Mouse (Mus musculus): ENCODE results near the gene Tm4sf5. TPM values are rescaled to one million over a fixed set of nuclear protein-coding genes. Genes with fewer than 3 reads are reported as not detected.

Tm4sf5 gene
- polyA plus RNA-seq, 1 experiment from 2014 or later: 5.4 TPM

DNA sequence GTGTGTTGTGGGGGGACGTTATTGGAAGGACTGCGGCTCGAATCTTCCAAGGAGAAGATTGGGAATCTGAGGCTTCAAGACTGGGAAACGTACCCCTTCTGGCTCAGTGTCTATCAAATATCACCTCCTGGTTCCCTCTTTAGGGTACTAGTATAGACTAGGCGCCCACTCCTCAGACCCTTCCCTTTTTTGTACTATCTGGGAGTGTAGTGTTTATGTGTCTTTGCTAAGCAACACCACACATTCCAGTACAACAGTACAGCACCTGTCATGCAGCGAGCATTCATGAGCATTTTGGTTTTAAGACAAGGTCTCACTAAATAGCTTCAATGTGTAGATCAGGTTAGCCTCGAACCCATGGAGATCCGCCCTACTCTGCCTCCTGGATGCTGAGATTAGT is 46.5 kb downstream of the Tm4sf5 start:
- ATAC-seq (replicated peaks; ENCODE audit: insufficient number of reproducible peaks, insufficient read depth, low FRiP score, low read depth): no peak
- H3K27me3 ChIP-seq: no peaks in the 10 kb centered on the region
- H3K27ac ChIP-seq: no peak overlapping the region
- no peaks in the 10 kb centered on the region for H3K4me1 ChIP-seq (replicated peaks)
- H3K4me2 ChIP-seq: no peak overlapping the region
- no peak overlapping the region for H3K4me3 ChIP-seq
- no peaks in the 10 kb centered on the region for H3K9me3 ChIP-seq (replicated peaks)
- no peak overlapping the region for H3K9ac ChIP-seq
- WGBS: 81% methylated on average over 8 of the region's 8 CpGs
- H3K36me3 ChIP-seq: peaks cover 18% of the 10 kb centered on the region

DNA sequence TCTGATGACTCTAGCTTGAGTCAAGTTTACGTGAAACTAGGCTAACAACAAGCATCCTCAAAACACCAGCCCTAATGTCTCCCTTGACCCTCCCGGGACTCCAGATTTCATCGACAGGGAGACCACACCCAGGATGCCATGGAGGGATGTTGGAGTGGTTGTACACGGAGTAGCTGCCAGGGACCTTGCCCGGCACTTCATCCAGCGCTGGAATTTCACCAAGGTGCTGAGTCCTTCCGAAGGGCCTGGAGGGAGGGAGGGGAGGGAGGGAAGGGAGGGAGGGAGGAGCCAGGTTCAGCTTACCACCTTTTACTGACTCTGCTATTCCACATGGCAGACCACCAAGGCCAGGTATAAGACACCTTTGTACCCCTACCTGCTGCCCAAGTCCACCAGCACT is 48.9 kb downstream of the Tm4sf5 start:
- H3K36me3 ChIP-seq: peaks cover 25% of the 10 kb centered on the region
- 48% methylated on average over 7 of the region's 7 CpGs for WGBS
- H3K4me3 ChIP-seq: no peak overlapping the region
- ATAC-seq (replicated peaks; ENCODE audit: insufficient number of reproducible peaks, insufficient read depth, low FRiP score, low read depth): no peak
- no peaks in the 10 kb centered on the region for H3K27me3 ChIP-seq
- H3K4me1 ChIP-seq (replicated peaks): no peaks in the 10 kb centered on the region
- H3K4me2 ChIP-seq: no peak overlapping the region
- H3K9ac ChIP-seq: no peak overlapping the region
- no peak overlapping the region for H3K27ac ChIP-seq
- H3K9me3 ChIP-seq (replicated peaks): no peaks in the 10 kb centered on the region

DNA sequence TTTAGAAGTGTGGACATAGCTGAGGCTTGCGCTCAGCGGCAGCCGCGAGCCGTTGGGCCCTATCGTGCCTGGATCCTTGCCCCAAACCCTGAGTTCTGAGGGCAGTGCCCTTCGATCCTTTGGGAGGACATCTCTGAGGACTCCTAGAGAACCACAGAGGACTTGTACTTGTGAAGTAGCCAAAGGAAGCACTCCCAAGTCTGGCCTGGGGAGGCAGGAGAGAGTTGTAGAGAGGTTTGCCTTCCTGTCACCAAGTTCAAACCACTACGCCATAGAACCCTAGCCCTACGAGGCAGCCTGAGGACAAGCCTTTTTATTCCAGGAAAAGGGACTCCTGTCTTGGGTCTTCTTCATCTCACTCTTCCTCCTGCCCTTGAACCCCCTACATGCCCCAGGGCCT is 52.5 kb downstream of the Tm4sf5 start:
- no peak overlapping the region for H3K9ac ChIP-seq
- H3K4me1 ChIP-seq (replicated peaks): peaks cover 7% of the 10 kb centered on the region
- 93% methylated on average over 9 of the region's 9 CpGs for WGBS
- no peaks in the 10 kb centered on the region for H3K27me3 ChIP-seq
- no peak overlapping the region for H3K4me3 ChIP-seq
- H3K36me3 ChIP-seq: peaks cover 24% of the 10 kb centered on the region
- ATAC-seq (replicated peaks; ENCODE audit: insufficient number of reproducible peaks, insufficient read depth, low FRiP score, low read depth): no peak
- no peak overlapping the region for H3K27ac ChIP-seq
- no peaks in the 10 kb centered on the region for H3K9me3 ChIP-seq (replicated peaks)
- no peak overlapping the region for H3K4me2 ChIP-seq

Other genes with a start within 250 kb of the Tm4sf5 start
- 4.1 TPM in 2 replicates for gene Alox12, start 249.9 kb upstream of the Tm4sf5 start, polyA plus RNA-seq (2015; fragmentation: Nextera tagmentation; extraction: Ambion mirVana)
- 0.45 and 2.8 TPM in 2 replicates for gene Alox12e, start 182.6 kb upstream of the Tm4sf5 start, polyA plus RNA-seq (2015; fragmentation: Nextera tagmentation; extraction: Ambion mirVana)
- gene Alox15, start 153.2 kb upstream of the Tm4sf5 start, polyA plus RNA-seq (2015; fragmentation: Nextera tagmentation; extraction: Ambion mirVana): 0.23 and 0.58 TPM in 2 replicates
- 17.6 and 24.3 TPM in 2 replicates for gene Pelp1, start 95.2 kb upstream of the Tm4sf5 start, polyA plus RNA-seq (2015; fragmentation: Nextera tagmentation; extraction: Ambion mirVana)
- gene Arrb2, start 72.6 kb upstream of the Tm4sf5 start, polyA plus RNA-seq (2015; fragmentation: Nextera tagmentation; extraction: Ambion mirVana): 11.4 and 14.7 TPM in 2 replicates
- gene Med11, start 53.3 kb upstream of the Tm4sf5 start, polyA plus RNA-seq (2015; fragmentation: Nextera tagmentation; extraction: Ambion mirVana): 19.5 and 24.2 TPM in 2 replicates
- gene Zmynd15, start 45.8 kb upstream of the Tm4sf5 start, polyA plus RNA-seq (2015; fragmentation: Nextera tagmentation; extraction: Ambion mirVana): 1.5 and 1.8 TPM in 2 replicates
- 9.0 and 10.2 TPM in 2 replicates for gene Cxcl16, start 45.3 kb upstream of the Tm4sf5 start, polyA plus RNA-seq (2015; fragmentation: Nextera tagmentation; extraction: Ambion mirVana)
- 0.19 and 0.37 TPM in 2 replicates for gene Vmo1, start 9.4 kb downstream of the Tm4sf5 start, polyA plus RNA-seq (2015; fragmentation: Nextera tagmentation; extraction: Ambion mirVana)
- gene Gltpd2, start 14.0 kb downstream of the Tm4sf5 start, polyA plus RNA-seq (2015; fragmentation: Nextera tagmentation; extraction: Ambion mirVana): 0.42 TPM in 1 of 2 replicates, not detected in the other
- 509 and 590 TPM in 2 replicates for gene Psmb6, start 20.1 kb downstream of the Tm4sf5 start, polyA plus RNA-seq (2015; fragmentation: Nextera tagmentation; extraction: Ambion mirVana)
- gene Gm40193, start 27.7 kb downstream of the Tm4sf5 start, polyA plus RNA-seq (2015; fragmentation: Nextera tagmentation; extraction: Ambion mirVana): not detected in 2 replicates
- 10.4 and 11.7 TPM in 2 replicates for gene Pld2, start 34.8 kb downstream of the Tm4sf5 start, polyA plus RNA-seq (2015; fragmentation: Nextera tagmentation; extraction: Ambion mirVana)
- 8.1 and 11.8 TPM in 2 replicates for gene Mink1, start 57.6 kb downstream of the Tm4sf5 start, polyA plus RNA-seq (2015; fragmentation: Nextera tagmentation; extraction: Ambion mirVana)
- not detected in 2 replicates for gene 4930544D05Rik, start 110.6 kb downstream of the Tm4sf5 start, polyA plus RNA-seq (2015; fragmentation: Nextera tagmentation; extraction: Ambion mirVana)
- gene Chrne, start 114.0 kb downstream of the Tm4sf5 start, polyA plus RNA-seq (2015; fragmentation: Nextera tagmentation; extraction: Ambion mirVana): 0.30 TPM in 1 of 2 replicates, not detected in the other
- 0.62 and 0.67 TPM in 2 replicates for gene Gp1ba, start 133.9 kb downstream of the Tm4sf5 start, polyA plus RNA-seq (2015; fragmentation: Nextera tagmentation; extraction: Ambion mirVana)
- 75.1 and 81.2 TPM in 2 replicates for gene Rnf167, start 142.0 kb downstream of the Tm4sf5 start, polyA plus RNA-seq (2015; fragmentation: Nextera tagmentation; extraction: Ambion mirVana)
- 279 TPM in 2 replicates for gene Slc25a11, start 142.2 kb downstream of the Tm4sf5 start, polyA plus RNA-seq (2015; fragmentation: Nextera tagmentation; extraction: Ambion mirVana)
- 1,318 and 1,359 TPM in 2 replicates for gene Pfn1, start 149.4 kb downstream of the Tm4sf5 start, polyA plus RNA-seq (2015; fragmentation: Nextera tagmentation; extraction: Ambion mirVana)
- 389 and 492 TPM in 2 replicates for gene Eno3, start 152.0 kb downstream of the Tm4sf5 start, polyA plus RNA-seq (2015; fragmentation: Nextera tagmentation; extraction: Ambion mirVana)
- gene Spag7, start 164.2 kb downstream of the Tm4sf5 start, polyA plus RNA-seq (2015; fragmentation: Nextera tagmentation; extraction: Ambion mirVana): 168 and 186 TPM in 2 replicates
- gene Camta2, start 182.9 kb downstream of the Tm4sf5 start, polyA plus RNA-seq (2015; fragmentation: Nextera tagmentation; extraction: Ambion mirVana): 11.3 and 16.0 TPM in 2 replicates
- 1.4 and 2.2 TPM in 2 replicates for gene Inca1, start 194.9 kb downstream of the Tm4sf5 start, polyA plus RNA-seq (2015; fragmentation: Nextera tagmentation; extraction: Ambion mirVana)
- gene Kif1c, start 195.3 kb downstream of the Tm4sf5 start, polyA plus RNA-seq (2015; fragmentation: Nextera tagmentation; extraction: Ambion mirVana): 5.3 and 5.5 TPM in 2 replicates